Mouse (Mus musculus): ENCODE results near the gene Mink1. TPM values are rescaled to one million over a fixed set of nuclear protein-coding genes. Genes with fewer than 3 reads are reported as not detected.
A peak's percentile ranks its signal among the peaks of the same experiment; 100 is the strongest.

The Mink1 gene
- total RNA-seq, 2 experiments from 2014 or later: 67.7 to 67.8 TPM

- no peak for DNase-seq (ENCODE audit: low spot score in 2 of 2)
Observed at GRCm38 (mm10) chr11:70586954-70587353, 24.3 kb downstream of the Mink1 start.

- no peak for DNase-seq (ENCODE audit: low spot score in 2 of 2)
Observed at GRCm38 (mm10) chr11:70591733-70592132, 29.1 kb downstream of the Mink1 start.

- no peak for DNase-seq (ENCODE audit: low spot score in 2 of 2)
Observed at GRCm38 (mm10) chr11:70594253-70594989, 31.7 kb downstream of the Mink1 start.

GRCm38 (mm10) chr11:70595638-70596037 lies 33.0 kb downstream of the Mink1 start:
- no peak for DNase-seq (ENCODE audit: low spot score in 2 of 2)

- DNase-seq (ENCODE audit: low spot score in 2 of 2): no peak
Observed at GRCm38 (mm10) chr11:70596094-70596493, 33.4 kb downstream of the Mink1 start.

- no peak for DNase-seq (ENCODE audit: low spot score in 2 of 2)
Observed at GRCm38 (mm10) chr11:70597301-70597700, 34.6 kb downstream of the Mink1 start.

GRCm38 (mm10) chr11:70598451-70598953 lies 35.8 kb downstream of the Mink1 start:
- no peak for DNase-seq (ENCODE audit: low spot score in 2 of 2)

GRCm38 (mm10) chr11:70605024-70605566 lies 42.4 kb downstream of the Mink1 start:
- DNase-seq (ENCODE audit: low spot score in 2 of 2): peak; percentile 55 to 60

- DNase-seq (ENCODE audit: low spot score in 2 of 2): no peak
Observed at GRCm38 (mm10) chr11:70606717-70607116, 44.0 kb downstream of the Mink1 start.

GRCm38 (mm10) chr11:70607611-70608010 lies 44.9 kb downstream of the Mink1 start:
- DNase-seq (ENCODE audit: low spot score in 2 of 2): no peak

- no peak for DNase-seq (ENCODE audit: low spot score in 2 of 2)
Observed at GRCm38 (mm10) chr11:70608381-70609066, 45.8 kb downstream of the Mink1 start.

- no peak for DNase-seq (ENCODE audit: low spot score in 2 of 2)
Observed at GRCm38 (mm10) chr11:70610752-70611151, 48.1 kb downstream of the Mink1 start.

GRCm38 (mm10) chr11:70612505-70612904 lies 49.8 kb downstream of the Mink1 start:
- no peak for DNase-seq (ENCODE audit: low spot score in 2 of 2)

- DNase-seq (ENCODE audit: low spot score in 2 of 2): peak; percentile 26 to 40
Observed at GRCm38 (mm10) chr11:70615074-70615473, 52.4 kb downstream of the Mink1 start.

GRCm38 (mm10) chr11:70615516-70616093 lies 52.9 kb downstream of the Mink1 start, which contains the start of gene 4930544D05Rik:
Gene 4930544D05Rik, plus strand, starts transcription at chr11:70615848.
- DNase-seq (ENCODE audit: low spot score in 2 of 2): no peak

- DNase-seq (ENCODE audit: low spot score in 2 of 2): no peak
Observed at GRCm38 (mm10) chr11:70619101-70619500, 56.4 kb downstream of the Mink1 start, which contains the start of gene Chrne. Gene Chrne, minus strand, starts transcription at chr11:70619216.

- no peak for DNase-seq (ENCODE audit: low spot score in 2 of 2)
Observed at GRCm38 (mm10) chr11:70621972-70622814, 59.5 kb downstream of the Mink1 start.

GRCm38 (mm10) chr11:70623053-70623742 lies 60.5 kb downstream of the Mink1 start:
- DNase-seq (ENCODE audit: low spot score in 2 of 2): no peak

GRCm38 (mm10) chr11:70625473-70625872 lies 62.8 kb downstream of the Mink1 start:
- no peak for DNase-seq (ENCODE audit: low spot score in 2 of 2)

- no peak for DNase-seq (ENCODE audit: low spot score in 2 of 2)
Observed at GRCm38 (mm10) chr11:70626877-70627276, 64.2 kb downstream of the Mink1 start.

All from adrenal gland, postnatal 4 days (tissue).